Mouse (Mus musculus) neutrophil, adult 5-6 weeks (primary cell): Measurements from ENCODE around the gene 1190002N15Rik. TPM values are rescaled to one million over a fixed set of nuclear protein-coding genes. Genes with fewer than 3 reads are reported as not detected.

Experiments used
- total RNA-seq: library from RNA; stranded (forward); fragments of 200-1000 nt; gene quantifications from 2 replicates; pipeline ENCODE4 v1.2.3, GENCODE M21; 2017

1190002N15Rik gene
- total RNA-seq, 1 experiment from 2014 or later, result 9.1 TPM

Other genes with a start within 250 kb of the 1190002N15Rik start
- 29.0 and 31.4 TPM in 2 replicates for gene Slc9a9, start 131.8 kb upstream of the 1190002N15Rik start, total RNA-seq